Mouse (Mus musculus) liver, embryonic 14.5 days (tissue): ENCODE measurements at regions not wholly inside any gene's neighbourhood (a gene's known extent, or its start where the extent isn't known, plus 50 kb on each side); places are given as distances from the start of the nearest gene placed in this dataset.

ENCODE experiments used
- CTCF ChIP-seq: IDR thresholded peaks from 2 replicates; pipeline ENCODE4 v1.5.1; 2016; ENCODE audit warnings: antibody characterized with exemption, low read depth, control low read depth
- EP300 ChIP-seq: IDR thresholded peaks from 2 replicates; pipeline ENCODE4 v1.6.1; 2016; ENCODE audit warnings: antibody characterized with exemption, low read depth

GRCm38 (mm10) chr2:159145980-159146379 lies 351.4 kb downstream of the Dhx35 start:
- no peak for TF ChIP-seq CTCF
- no peak for TF ChIP-seq EP300
